Mouse (Mus musculus) CH12.LX (cell line): ENCODE data around the gene Cers6.

ENCODE experiments used
- CTCF ChIP-seq, 2 experiments: IDR thresholded peaks in 1 of 2; conservative IDR thresholded peaks in 1 of 2; 2 replicates each; pipeline ENCODE4 v1.5.1; 2011 to 2012; ENCODE audit warnings: low read depth in 2 of 2, low read length in 2 of 2, improper control_type of control experiment in 1 of 2, inconsistent platforms in 1 of 2, mild to moderate bottlenecking in 1 of 2, moderate library complexity in 1 of 2
- EP300 ChIP-seq: IDR thresholded peaks from 2 replicates; pipeline ENCODE4 v1.6.1; 2011; ENCODE audit warnings: low read length, improper control_type of control experiment
- TBP ChIP-seq: conservative IDR thresholded peaks from 2 replicates; pipeline ENCODE4 v1.6.1; 2011; ENCODE audit warnings: low read depth, low read length, improper control_type of control experiment
- USF1 ChIP-seq: IDR thresholded peaks from 2 replicates; pipeline ENCODE4 v1.6.1; 2014; ENCODE audit warnings: low read depth, mild to moderate bottlenecking, inconsistent platforms, low read length, improper control_type of control experiment
- ZC3H11A ChIP-seq: IDR thresholded peaks from 2 replicates; pipeline ENCODE4 v1.6.1; 2012; ENCODE audit warnings: low read depth, mild to moderate bottlenecking, inconsistent platforms, low read length, improper control_type of control experiment
- ZMIZ1 ChIP-seq: IDR thresholded peaks from 2 replicates; pipeline ENCODE4 v1.6.1; 2012; ENCODE audit warnings: low read depth, mild to moderate bottlenecking, inconsistent platforms, low read length, improper control_type of control experiment

GRCm38 (mm10) chr2:69045926-69046325, 184.7 kb downstream of the Cers6 start:
- TF ChIP-seq CTCF (conservative IDR thresholded peaks at IDR 0.05 in 1 of 2, IDR thresholded peaks at IDR 0.05 in 1 of 2; ENCODE audit: low read depth in 2 of 2, low read length in 2 of 2) (no peak), EP300 (no peak), ZMIZ1 (no peak), TBP (no peak), ZC3H11A (no peak), USF1 (no peak)
